Mouse (Mus musculus): ENCODE measurements around the gene Metap1d.

GRCm38 (mm10) chr2:71573736-71574135 is 120.7 kb downstream of the Metap1d start:
- no peak for TF ChIP-seq CTCF (IDR thresholded peaks at IDR 0.05; ENCODE audit: low read depth)
- TF ChIP-seq EP300 (IDR thresholded peaks at IDR 0.05; ENCODE audit: low read depth) = no peak
